Mouse (Mus musculus) kidney, adult 18-20 months (tissue): ENCODE data around the gene Olfr1256.

Experiments
- DNase-seq: peaks from one replicate; pipeline ENCODE4 v3.0.0; 2021

Gene Olfr1256

DNA sequence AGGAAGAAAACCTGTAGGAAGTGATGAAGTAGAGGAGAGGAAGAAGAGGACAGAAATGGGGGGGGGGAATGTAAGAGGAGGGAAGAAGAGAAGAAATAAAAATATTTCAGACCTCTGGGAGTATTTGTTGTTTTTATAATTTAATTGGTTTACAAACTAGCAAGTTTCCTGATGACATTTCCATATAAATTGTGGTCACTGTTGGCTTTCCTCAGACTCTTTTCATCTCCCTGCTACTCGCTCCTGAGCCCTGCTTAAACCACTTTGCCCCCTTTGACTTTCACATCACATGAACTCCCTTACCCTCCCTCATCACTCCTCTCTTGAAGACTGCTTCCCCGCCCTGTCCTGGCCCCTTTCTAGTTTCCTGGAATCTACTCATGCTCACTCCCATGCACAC is at the start of gene Olfr1256:
Olfr1256 (minus strand) TSS at position 101 of the 400 bp plus-strand sequence.
- DNase-seq: no peak

DNA sequence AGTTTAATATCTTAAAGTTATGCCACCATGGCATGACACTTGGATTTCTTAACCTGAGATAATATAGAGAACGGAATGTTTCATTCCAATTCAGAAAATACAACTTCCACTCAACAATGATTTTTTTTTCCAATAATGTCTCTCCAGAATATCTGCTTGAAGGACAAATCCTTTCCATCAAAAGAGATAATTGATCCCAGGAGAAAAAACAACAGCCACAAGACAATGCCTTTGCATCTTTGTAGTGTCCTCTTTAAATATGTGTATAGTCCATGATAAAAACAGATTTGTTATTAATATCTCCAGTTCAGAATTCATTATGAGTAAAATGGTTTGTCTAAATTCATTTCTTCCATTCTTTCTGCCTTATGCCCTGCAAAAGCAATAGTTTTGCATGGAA is 36.8 kb upstream of the Olfr1256 start, which contains the start of gene Olfr1257:
Olfr1257 (plus strand) TSS at position 301 of the 400 bp plus-strand sequence.
- no peak for DNase-seq

DNA sequence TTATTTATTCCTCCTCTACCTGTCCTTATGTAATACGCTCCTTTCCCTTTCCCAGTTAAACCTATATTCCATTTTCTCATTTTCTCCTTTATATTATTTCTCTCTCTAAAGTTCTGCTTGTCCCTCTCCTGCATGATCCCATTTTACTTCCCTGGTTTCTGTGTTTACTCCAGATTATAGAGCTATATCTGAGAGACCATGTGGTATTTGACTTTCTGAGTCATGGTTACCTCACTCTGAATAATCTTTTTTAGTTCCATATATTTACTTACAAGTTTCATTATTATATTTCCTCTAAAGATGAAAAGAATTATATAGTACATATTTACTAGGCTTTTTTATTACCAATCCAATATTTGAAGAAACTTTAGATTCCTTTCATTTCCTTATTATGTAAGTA is 7.9 kb upstream of the Olfr1256 start:
- no peak for DNase-seq

DNA sequence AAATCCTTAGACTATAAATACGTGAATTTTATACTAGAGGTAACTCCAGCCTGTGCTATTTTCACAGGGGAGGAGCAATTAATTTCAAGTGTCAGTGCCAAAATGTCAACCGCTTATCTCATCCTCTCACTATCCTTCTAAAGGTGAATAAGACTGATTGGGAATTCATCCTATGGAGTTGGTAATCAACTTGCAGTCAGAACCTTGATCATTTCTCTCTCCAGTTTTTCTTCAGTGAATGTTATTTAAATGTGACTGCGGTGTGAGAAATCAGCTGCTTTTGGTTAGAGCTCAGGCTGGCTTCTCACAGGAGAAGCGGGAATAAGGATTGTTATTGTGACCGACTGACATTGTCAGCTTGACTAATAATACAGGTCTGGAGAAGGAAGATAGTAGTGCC is 6.8 kb upstream of the Olfr1256 start, which contains the start of gene Olfr48:
Olfr48 (minus strand) TSS at position 101 of the 400 bp plus-strand sequence.
- DNase-seq: no peak

DNA sequence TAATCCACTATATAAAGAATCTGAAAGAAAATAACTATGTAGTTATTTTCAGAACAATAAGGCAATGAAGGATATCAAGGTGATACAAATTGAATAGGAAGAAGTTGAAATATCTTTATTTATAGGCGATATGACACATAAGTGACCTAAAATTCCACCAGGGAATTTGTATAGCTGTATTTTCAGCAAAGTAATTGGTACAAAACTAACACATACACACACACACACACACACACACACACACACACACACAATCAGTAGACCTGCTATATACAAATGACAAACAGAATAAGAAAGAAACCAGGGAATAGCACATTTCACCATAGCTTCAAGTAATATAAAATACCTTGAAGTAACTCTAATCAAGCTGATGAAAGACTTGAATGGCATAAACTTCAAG is 21.1 kb downstream of the Olfr1256 start:
- DNase-seq: no peak

DNA sequence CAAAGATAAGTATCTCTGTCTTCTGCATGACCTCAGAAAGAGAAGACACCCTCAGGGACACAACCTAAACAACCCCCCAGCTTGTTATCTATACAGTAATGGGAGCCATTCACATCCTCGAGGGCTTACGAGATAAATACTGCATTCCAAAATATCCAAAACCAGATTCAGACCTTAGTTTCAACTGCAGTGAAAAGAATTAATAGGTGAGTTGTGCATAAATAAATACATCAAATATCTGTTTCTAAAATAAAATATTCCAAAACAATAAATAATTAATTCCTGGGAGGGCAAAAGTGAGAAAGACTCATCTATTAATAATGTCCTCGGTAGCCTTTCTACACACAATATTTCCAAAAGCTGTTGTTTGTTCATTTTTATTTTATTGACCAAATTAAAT is 29.6 kb downstream of the Olfr1256 start, which contains the start of gene Olfr1255:
Olfr1255 (plus strand) TSS at position 301 of the 400 bp plus-strand sequence.
- DNase-seq: no peak

DNA sequence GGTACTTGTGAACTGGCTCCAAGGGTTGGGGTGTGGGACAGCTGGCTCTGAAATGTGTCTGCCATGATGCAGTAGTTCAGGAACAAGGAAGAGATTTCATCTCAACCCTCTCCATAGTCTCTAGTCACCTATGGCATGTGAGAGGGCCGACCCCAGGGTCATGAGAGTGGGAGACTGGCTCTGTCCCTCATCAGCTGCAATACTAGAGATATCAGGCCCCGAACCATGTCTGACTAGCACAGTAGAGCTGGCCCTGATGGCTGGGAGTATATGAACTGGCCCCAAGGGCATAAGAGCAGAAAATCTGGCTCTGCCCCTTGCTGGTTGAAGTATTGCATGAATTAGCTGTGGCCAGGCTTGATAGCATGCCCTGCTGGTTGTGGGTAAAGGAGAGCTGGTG is 30.6 kb downstream of the Olfr1256 start:
- no peak for DNase-seq

DNA sequence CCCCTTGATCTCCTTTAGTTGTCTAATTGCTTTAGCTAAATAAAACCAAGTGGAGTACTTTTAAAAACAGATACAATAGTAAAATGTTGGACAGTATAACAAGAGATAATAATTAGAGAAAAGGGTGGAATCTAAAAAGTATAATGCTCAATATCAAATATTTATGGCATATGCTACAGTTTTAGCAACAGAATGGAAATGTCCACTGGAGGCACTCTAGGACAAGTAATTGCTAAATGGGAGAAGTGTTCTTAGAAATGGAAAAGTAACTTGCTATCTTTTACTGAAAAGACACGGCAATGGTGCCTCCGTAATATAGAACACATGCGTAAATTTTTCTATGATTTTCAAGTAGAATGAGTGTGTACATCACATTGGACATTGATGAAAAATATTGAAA is 41.8 kb downstream of the Olfr1256 start:
- DNase-seq: no peak

DNA sequence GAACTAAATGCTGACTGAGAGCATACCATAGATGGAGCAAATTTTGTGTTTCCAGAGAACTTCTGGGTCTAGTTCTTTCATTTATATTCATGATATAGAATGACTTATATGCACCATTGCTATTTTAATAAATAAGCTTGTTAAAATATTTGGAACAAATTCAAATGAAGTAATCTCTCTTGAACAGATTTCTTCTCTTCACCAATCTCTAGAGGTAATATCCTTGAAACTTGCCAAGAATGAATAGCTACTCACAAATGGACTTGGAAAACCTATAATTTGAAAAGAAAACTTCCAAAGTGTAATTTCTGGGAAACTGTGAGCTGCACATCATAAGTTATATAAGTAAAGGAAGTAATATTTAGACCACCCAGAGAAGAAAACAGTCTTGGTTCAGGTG is 47.8 kb downstream of the Olfr1256 start, which contains the start of gene Olfr1254:
Olfr1254 (minus strand) TSS at position 101 of the 400 bp plus-strand sequence.
- DNase-seq: no peak
